Mouse (Mus musculus) splenic B cell, adult 2 months (primary cell): Measurements from ENCODE around the gene Gm3543.
"Not testable (repeated sequence)": the region's sequence is repeated elsewhere in the genome, so short reads cannot be mapped to it uniquely, and the experiment has no call there.

Experiments used
- DNase-seq: peaks from one replicate; pipeline ENCODE4 v3.0.0-alpha.2; 2011; ENCODE audit warnings: low read depth, low spot score
- H3K27me3 ChIP-seq: 2 replicates; pipeline ENCODE4 v1.6.1; 2012; ENCODE audit warnings: mild to moderate bottlenecking, low read length, moderate library complexity, mixed read lengths; ENCODE audit not compliant: control insufficient read depth, poor library complexity, insufficient read depth, severe bottlenecking
- H3K36me3 ChIP-seq: 2 replicates; pipeline ENCODE4 v1.6.1; 2012; ENCODE audit warnings: mild to moderate bottlenecking, low read length, moderate library complexity, mixed read lengths; ENCODE audit not compliant: control insufficient read depth, poor library complexity, insufficient read depth, severe bottlenecking

Gene Gm3543

DNA sequence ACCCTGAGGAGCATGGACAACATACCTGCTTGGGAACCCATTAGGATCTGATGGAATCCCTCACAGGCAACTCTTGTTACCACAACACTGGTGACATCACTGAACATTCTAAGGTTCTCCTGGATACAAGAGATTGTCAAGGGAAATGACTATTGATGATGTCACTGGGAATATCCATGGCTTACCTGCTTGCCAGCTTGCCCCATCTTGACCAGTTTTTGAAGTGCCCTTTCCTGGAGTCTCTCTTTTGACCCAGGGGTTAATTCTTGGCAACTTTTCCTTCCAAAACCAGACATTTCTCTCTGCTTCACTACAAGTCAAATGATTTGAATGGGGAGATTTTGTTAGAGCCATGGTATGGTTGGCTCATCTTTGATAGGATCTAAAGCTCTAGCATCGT, at the start of gene Gm3543:
Gm3543 (minus strand) TSS at position 101 of the 400 bp plus-strand sequence.
- H3K36me3 ChIP-seq, DNase-seq, H3K27me3 ChIP-seq: not testable (repeated sequence)

DNA sequence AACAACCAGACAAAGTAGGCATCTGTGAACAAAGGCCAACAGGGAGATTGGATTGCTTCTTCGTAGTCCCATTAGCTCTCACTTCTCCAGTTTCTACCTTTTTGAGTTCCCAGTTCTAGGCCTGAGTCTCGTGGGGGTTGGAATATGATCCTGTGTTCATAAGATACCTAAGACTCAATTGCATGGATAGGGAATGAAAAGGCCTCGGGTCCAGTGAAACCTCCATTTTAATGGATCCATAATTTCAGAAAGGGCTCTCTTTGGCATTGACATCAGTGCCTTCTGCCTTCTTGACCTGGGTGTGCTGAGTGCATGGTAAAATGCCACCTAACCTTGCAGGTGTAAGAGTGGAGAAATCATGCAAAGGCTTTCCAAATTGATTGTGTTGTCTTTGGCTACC, 14.5 kb downstream of the Gm3543 start:
- not testable (repeated sequence) for H3K36me3 ChIP-seq, H3K27me3 ChIP-seq, DNase-seq

DNA sequence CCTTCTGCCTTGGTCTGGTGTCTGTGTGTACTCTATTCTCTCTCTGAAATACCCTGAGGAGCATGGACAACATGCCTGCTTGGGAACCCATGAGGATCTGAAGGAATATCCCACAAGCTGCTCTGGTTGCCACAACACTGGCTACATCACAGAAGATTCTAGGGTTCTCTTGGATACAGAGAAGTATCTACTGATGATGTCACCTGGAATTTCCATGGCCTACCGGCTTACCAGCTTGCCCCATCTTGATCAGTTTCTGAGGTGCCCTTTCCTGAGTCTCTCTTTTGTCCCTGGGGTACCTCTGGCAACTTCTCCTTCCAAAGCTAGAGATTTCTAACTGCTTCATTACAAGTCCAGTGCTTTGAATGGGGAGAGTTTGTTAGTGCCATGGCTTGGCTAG, 15.3 kb downstream of the Gm3543 start, which contains the start of gene Gm6401:
Gm6401 (minus strand) TSS at position 101 of the 400 bp plus-strand sequence.
- not testable (repeated sequence) for DNase-seq, H3K27me3 ChIP-seq, H3K36me3 ChIP-seq

DNA sequence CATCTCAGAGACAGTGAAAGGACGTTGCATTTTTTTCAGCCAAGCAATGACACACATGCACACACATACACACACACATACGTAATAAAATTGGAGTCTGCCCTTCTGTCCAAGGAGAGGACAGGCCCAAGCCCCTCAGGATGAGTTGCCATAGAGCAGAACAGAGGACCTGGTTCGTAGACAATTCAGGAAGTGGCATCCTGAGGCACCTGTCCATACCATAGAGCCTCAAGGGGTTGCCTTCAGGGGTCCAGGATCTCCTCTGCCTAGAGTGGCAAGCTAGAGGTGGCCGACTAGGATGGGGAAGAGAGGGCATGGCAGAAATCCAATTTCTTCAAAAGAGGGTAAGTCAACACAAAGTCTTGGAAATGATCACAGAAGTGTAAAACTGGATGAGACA, 19.0 kb downstream of the Gm3543 start:
- DNase-seq, H3K36me3 ChIP-seq, H3K27me3 ChIP-seq: not testable (repeated sequence)

DNA sequence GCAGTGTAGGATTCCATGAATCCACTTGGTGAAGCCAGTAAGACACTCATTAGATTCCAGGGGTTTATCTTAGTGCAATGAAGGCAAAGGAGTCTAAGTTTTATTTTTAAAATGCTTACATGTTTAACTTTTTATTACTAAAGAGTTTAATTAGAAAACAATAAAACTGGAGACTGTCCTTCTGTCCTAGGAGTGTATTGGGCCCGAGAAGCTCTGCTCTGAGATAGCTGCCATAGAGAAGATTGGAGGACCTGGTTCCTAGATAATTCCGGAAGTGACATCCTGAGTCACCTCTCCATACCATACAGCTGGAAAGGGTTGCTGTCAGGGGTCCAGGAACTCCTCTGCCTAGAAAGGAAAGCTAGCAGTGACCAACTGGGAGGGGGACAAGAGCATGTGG, 39.4 kb downstream of the Gm3543 start, which contains the start of gene 1700024B05Rik:
1700024B05Rik (plus strand) TSS at position 301 of the 400 bp plus-strand sequence.
- H3K27me3 ChIP-seq, H3K36me3 ChIP-seq, DNase-seq: not testable (repeated sequence)
